Mouse (Mus musculus) gastrocnemius, postnatal 4 days (tissue): ENCODE results near the gene Vps52. TPM values are rescaled to one million over a fixed set of nuclear protein-coding genes. Genes with fewer than 3 reads are reported as not detected.
"Not testable (repeated sequence)": the region's sequence is repeated elsewhere in the genome, so short reads cannot be mapped to it uniquely, and the experiment has no call there.

Experiments
- DNase-seq, 2 experiments: peaks; one replicate each; pipeline ENCODE4 v3.0.0; 2021 to 2022; ENCODE audit warnings: low spot score in 2 of 2, mixed read lengths in 2 of 2
- total RNA-seq, 2 experiments: library from RNA; stranded (reverse); gene quantifications; 2 replicates each; pipeline ENCODE4 v1.2.3; 2021

Vps52 gene
- total RNA-seq, 2 experiments from 2014 or later, result 37.4 to 38.6 TPM

- peak; percentile 77 to 90 for DNase-seq
Observed at GRCm38 (mm10) chr17:33940206-33940805, 15.3 kb upstream of the Vps52 start, which contains the start of the genes Pfdn6 and Wdr46. Gene Pfdn6, minus strand, starts transcription at chr17:33940343. Gene Wdr46, plus strand, starts transcription at chr17:33940660.

DNA sequence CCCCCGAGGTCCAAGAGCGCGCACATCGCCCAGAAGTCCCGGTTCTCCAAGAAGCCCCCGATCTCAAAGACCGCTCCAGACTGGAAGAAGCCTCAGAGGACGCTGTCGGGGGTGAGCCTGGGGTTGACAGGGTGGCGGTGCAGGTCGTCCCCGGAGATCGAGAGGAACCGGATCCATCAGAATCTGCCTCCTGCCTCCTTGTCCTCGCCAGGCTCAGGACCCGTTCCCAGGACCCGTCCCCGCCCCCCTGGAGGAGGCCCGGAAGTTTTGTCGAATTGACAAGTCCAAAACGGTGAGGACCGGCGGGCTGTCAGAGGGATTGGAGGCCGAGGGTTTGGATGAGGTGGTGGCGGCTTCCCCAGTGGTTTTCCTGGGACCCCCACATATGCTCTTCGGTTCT lies 14.6 kb upstream of the Vps52 start:
- peak in 1 of 2 experiments; percentile 45 for DNase-seq

- no peak for DNase-seq
Observed at GRCm38 (mm10) chr17:33941381-33941780, 14.2 kb upstream of the Vps52 start.

GRCm38 (mm10) chr17:33943454-33943853 lies 12.2 kb upstream of the Vps52 start:
- DNase-seq, result no peak

DNA sequence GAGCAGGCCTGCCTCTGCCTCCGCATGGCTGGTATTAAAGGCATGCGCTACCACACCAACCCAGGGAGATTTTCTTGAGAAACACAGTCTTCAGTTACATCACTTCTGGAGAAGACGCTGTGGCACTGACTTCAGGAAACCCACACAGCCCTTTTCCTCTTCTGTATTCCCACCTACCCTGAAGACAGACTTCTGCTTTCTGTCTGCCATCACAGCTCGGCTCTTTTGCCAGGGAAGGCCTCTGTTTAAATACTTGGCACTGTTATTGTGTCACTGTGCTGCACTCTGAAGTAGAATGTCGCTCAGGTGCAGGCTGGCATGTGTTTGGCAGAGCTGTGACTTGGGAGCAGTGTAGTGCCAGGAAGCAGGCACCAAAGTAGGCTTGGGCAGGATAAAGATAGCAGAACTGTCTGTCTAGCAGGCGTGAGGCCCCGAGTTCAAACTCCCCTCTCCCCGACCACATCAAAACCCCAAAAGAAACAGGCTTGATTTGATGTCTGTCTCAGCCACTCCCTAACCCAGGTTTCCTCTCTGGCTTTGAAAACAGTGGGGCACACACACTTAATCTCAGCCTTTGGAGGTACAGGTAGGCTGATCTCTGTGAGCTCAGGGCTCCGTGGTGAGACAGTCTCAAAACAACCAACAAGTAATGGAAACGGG lies 8.1 kb upstream of the Vps52 start:
- DNase-seq, result no peak

GRCm38 (mm10) chr17:33948090-33948904 lies 7.3 kb upstream of the Vps52 start:
- no peak for DNase-seq

DNA sequence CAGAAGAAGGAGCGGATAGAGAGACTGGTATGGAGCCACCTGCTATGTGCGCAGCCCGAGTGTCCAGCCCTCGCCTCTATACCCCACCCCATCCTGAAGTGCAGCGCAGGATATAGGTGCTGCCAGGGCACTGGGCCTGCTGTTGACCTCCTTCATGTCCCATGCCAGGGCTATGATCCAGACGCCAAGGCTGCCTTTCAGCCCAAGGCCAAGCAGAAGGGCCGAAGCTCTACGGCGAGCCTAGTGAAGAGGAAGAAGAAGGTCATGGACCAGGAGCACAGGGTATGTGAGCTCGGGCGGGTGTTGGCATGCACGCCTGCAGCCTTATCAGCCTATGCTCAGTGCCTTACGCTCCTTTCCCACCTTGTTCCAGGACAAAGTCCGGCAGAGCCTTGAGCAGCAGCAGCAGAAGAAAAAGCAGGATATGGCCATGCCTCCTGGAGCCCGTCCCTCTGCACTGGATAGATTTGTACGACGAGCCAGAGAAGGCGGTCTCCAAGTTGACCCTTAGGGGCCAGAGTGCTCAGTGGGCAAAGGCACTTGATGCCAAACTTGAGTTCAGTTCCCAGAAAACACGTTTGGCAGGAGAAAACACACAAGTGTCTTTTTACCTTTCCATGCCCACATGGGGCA lies 6.6 kb upstream of the Vps52 start:
- no peak for DNase-seq

- no peak for DNase-seq
Observed at GRCm38 (mm10) chr17:33950131-33950625, 5.4 kb upstream of the Vps52 start.

- DNase-seq, result peak; percentile 66 to 83
Observed at GRCm38 (mm10) chr17:33951021-33951946, 4.3 kb upstream of the Vps52 start, which contains the start of gene B3galt4. Gene B3galt4, minus strand, starts transcription at chr17:33951488.

- DNase-seq, result not testable (repeated sequence)
Observed at GRCm38 (mm10) chr17:33952015-33952414, 3.6 kb upstream of the Vps52 start.

DNA sequence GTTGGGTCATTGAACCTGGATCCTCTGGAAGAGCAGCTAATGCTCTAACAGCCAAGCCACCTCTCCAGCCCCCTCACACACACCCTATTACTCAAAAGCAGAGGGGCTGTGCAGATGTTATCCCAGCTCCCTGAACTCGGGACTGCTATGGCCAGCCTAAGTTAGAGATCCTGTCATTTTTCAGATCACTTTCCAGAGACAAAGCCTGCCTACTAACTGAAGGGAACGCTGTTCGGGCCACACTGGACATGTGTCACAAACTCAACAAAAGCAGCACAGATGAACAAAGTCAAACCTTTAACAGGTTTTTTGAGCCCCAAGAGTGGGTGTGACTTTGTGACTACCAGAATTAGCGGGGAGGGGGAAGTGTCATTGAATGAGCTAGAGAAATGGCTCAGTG lies 2.7 kb upstream of the Vps52 start:
- no peak for DNase-seq

DNA sequence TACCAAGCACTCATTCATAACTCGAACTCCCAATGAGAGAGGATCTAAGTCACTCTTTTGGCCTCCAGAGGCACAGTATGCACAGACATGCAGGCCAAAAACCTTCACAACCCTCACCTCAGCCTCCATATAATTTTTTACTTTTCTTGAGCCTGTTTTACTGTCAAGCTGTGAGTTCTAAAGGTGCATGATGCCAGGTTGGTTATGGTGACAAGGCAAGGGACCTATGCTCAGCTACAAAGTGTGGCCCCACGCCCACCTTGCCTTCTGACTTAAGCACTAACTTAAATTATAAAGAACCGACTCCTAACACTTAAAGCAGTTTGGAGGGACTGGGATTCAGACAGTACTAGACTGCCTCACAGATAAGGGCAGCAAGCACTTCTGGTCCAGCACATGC lies 2.3 kb upstream of the Vps52 start:
- DNase-seq, result no peak

GRCm38 (mm10) chr17:33953961-33954565 lies 1.5 kb upstream of the Vps52 start:
- DNase-seq, result no peak

DNA sequence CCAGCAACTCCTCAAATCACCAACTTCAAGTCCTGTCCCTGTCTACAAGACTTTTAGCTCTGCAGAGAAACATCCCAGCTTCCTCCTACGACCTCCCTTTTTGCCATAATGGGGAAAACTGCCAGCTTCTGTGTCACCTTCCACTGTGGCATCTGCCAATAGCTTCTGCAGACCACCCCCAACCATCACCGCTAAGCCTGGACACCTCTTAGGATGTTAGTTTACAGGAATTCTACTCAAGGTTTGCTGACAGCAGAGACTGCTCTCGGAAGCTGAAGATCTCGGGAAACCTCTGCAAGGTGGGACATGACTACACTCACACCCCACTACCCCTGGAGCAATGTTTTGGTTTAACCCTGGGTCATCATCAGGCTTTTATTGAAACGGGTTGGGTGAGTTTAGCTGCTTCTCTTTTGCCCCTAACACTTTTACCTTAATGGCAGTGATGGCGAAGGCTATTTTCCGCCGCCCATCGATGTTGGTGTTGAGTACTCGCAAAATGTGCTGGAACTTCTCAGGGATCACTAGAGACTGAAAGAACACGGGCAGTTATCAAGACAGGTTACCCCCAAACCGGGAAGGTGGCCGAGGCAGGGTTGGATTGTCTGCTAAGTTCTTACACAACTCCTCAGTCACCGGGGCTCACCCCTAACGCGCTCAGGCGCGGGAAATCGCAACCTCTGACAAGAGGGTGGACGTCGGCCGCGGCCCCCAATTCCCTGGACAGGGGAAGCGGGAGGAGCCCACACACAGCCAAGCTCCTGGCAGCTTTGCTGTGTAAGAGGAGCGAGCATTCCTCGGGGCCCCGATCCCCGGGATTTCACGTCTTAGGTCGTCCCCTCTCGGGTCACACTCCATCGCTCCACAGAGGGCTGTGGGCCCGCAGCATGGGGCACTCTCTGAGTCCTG lies 712 bp upstream of the Vps52 start:
- DNase-seq, result no peak

DNA sequence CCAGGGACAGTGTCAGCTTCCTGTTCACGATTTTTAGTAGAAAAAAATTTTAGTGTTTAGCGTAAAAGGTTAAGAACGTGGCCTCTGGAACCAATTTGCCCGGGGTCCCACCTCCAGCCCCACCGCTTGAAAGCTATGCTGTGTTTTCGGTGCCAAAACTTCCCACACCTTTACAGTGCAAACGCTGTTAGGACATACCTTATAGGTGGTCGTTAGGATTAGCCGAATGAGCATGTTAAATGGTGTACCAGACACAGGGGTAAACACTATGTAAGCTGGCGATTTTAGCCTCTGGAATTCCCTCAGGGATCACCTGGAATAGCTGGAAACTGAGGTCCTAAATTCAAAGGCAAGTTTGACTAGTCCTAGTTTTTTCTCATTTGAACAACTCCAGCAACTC lies 724 bp downstream of the Vps52 start:
- DNase-seq, result no peak

DNA sequence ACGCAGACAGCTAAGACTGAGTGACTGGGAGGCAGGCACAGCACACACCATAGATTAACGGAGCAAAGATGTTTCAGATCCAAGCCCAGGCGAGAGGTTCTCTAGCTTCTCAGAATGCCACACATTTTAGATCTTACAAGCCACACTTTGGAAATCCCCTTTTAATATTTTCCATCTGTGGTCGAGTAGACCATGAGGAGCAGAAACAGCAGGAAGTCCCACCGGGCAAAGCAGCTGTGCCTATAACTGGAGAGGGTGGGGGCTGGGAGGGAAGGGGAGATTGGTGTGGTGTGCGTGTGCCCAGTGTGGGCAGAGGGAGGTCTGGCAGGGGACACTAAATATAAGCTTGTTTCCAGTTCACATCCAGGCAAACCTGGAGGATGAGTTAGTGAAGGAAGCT lies 1.9 kb downstream of the Vps52 start:
- no peak for DNase-seq

GRCm38 (mm10) chr17:33958451-33958850 lies 2.8 kb downstream of the Vps52 start:
- DNase-seq, result no peak

DNA sequence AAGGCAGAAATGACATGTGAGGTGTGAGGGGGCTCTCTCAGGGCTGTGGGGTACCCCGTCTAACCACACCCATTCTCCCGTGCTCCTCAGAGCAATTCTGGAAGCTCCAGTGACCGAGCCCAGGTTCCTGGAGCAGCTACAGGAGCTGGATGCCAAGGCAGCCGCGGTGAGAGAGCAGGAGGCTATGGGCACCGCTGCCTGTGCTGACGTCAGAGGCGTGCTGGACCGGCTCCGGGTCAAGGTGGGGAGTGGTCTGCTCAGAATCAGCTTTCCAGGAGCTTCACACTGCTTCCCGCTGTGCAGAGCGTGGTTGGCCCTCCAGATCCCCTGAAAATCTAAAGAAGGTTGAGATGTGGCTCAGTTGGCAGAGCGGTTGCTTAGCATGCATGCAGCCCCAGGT lies 3.5 kb downstream of the Vps52 start:
- no peak for DNase-seq

- no peak for DNase-seq
Observed at GRCm38 (mm10) chr17:33959948-33960347, 4.3 kb downstream of the Vps52 start.
